Mouse (Mus musculus) T-helper 17 cell (primary cell): ENCODE data around the gene Ptdss2.

Source experiments
- in situ Hi-C, 2 experiments: fragments of 300-600 bp; cut with MboI, MseI; formaldehyde crosslinking; loops; 1 replicate in 1 of 2; 2 replicates in 1 of 2; pipeline ENCODE4 v1.15.1; 2025; ENCODE audit warnings: high pct_unique_total_duplicates in 2 of 2

Ptdss2 gene

DNA sequence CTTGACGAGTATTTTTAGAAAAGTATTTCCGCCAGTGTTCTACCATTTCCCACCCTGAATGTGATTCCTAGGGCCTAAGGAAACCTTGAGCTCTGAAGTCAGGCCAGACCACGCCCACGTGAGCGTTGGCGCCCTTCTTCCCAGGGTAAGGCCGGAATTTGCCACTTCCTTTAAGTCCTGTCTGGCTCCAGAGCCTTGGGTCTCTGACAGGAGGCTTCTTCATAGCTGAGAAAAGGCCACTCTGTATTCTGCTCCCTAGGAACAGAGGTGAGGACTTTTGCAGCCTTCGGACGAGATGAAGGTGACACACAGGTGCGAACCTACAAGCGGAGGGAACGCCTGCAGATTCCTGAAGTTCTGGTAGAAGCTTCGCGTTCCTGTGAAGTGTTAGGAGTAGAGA is at the start of gene Ptdss2:
Ptdss2 (plus strand) TSS at position 138 of the 400 bp plus-strand sequence.
- in situ Hi-C loops = no loop called here

DNA sequence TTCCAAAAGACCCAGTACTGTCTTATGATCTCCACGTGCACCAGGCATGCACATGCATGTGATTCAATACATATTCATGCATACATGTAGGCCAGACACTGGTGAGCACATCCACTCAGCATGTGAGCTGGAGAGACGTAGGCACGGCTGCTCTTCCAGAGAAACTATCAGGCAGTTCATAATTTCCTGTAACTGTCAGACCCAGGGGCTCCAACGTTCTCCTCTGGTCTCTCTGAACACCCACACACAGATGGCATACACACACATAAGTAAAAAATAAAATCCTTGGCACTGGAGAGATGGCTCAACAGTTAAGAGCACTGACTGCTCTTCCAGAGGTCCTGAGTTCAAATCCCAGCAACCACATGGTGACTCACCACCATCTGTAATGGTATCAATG is 48.4 kb upstream of the Ptdss2 start:
- in situ Hi-C loops = no loop called here

DNA sequence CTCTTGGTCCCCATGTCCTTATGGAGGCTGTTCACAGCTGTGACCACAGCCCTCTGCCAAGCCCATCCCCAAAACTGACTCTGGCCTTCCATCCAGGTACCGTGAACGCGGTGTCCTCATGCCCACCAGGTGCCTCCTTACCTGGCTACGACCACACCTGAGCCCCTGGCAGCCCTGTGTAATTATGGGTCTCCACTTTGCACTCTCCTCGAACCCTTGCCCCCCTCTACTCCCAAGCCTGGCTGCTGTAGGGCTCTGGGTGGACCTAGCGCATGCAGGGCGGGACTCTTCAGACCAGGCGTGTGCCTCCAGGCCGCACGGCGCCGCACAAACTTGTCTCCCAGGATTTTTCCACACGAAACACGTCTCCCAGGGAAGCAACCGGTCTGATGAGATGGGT is 44.3 kb upstream of the Ptdss2 start, which contains the start of gene Pkp3:
Pkp3 (plus strand) TSS at position 378 of the 400 bp plus-strand sequence.
- in situ Hi-C loops = loop anchor here in 1 of 2 experiments (25.0 kb wide), 1 partner anchor 1984 kb away; the partner anchor contains the start of genes Cd81 and Tssc4

DNA sequence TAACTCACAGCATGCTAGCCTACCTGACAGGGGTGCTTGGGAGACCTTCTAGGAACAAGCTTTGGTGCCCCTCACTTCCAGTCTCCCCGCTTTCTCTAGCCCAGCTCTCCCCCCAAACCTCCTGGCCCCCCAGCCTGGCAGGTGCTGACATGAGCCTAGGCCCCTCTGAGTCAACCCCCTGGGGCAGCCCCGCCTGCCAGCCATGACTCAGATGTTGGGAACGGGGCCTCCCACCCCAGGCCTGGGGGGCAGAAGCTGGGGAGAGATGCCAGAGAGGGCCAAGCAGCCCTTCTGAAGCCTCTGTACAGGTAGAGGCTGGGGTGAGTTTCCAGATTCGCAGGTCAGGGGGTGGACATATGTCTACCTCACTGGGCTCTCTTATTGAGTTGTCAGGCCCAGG is 43.3 kb upstream of the Ptdss2 start:
- in situ Hi-C loops = loop anchor here in 1 of 2 experiments (25.0 kb wide), 1 partner anchor 1983 kb away; the partner anchor contains the start of genes Cd81 and Tssc4

DNA sequence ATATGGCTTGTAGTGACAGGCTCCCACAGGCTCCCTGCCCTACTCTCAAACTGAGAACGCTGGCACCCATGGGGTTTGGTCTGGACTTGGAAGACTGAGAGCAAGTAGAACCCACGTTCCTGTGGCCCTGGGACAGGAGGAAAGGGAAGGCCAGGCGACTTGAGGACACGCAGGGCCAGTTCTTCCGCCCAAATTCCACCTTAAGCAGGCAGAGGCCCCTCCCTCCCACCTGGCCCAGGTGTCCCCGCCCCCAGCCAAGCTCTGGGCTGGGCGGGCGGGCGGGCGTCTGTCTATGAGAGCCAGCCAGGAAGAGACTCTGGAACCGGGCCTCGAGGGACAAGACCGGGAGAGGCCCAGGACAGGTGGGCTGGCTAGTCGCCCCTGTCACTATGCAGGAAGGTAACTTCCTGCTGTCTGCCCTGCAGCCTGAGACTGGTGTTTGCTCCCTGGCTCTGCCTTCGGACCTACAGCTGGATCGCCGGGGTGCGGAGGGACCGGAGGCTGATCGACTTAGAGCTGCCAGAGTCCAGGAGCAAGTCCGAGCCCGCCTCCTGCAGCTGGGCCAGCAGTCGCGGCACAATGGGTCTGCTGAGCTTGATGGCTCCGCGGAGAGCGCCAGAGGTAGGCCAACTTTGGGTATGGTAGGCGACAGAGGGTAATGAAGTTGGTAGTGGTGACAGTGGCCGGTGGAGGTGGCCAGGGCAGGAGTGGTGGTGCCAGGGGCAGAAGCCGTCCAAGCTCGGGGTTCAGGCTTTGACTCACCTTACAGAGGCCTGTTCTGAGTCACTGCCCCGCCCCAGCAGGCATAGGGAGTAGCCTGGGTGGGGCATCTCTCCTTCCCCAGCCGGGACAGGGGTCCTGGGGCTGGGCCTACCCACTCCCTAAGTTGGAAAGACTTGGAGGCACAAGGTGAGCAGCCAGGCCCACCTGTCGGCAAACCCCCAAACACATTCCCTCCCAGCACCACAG is 42.4 kb upstream of the Ptdss2 start:
- in situ Hi-C loops = loop anchor here in 1 of 2 experiments (25.0 kb wide), 1 partner anchor 1983 kb away; the partner anchor contains the start of genes Cd81 and Tssc4

DNA sequence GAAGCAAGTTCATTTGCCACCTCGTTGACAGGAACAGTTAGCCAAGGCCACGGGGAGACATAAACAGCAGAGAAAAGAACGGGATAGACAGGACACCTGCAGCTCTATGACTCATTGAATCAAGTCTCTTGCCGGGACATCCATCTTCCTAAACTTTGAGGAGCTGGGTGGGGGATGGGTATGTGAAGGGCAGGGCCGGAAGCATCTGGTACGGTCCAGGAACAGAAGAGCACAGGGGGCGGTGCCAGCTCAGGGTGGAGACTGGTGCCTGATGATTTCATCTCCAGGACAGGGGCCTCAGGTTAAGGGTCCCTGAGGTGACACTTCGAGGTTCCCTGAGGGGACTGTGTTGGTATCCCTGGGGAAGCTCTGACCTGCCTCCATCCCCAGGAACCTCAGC is 34.3 kb upstream of the Ptdss2 start:
- in situ Hi-C loops = loop anchor here in 1 of 2 experiments (25.0 kb wide), 1 partner anchor 1974 kb away; the partner anchor contains the start of genes Cd81 and Tssc4

DNA sequence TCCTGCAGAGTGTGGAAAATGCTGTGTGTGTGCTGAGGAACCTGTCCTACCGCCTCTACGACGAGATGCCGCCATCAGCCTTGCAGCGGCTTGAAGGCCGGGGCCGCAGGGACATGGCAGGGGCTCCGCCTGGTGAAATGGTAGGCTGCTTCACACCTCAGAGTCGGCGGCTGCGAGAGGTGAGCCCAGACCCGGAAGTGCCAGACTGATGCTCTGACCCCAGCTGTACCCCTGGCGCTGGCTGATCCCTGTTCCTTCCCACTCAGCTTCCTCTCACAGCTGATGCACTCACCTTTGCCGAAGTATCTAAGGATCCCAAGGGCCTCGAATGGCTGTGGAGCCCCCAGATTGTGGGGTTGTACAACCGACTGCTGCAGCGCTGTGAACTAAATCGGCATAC is 33.7 kb upstream of the Ptdss2 start:
- in situ Hi-C loops = loop anchor here in 1 of 2 experiments (25.0 kb wide), 1 partner anchor 1974 kb away; the partner anchor contains the start of genes Cd81 and Tssc4

DNA sequence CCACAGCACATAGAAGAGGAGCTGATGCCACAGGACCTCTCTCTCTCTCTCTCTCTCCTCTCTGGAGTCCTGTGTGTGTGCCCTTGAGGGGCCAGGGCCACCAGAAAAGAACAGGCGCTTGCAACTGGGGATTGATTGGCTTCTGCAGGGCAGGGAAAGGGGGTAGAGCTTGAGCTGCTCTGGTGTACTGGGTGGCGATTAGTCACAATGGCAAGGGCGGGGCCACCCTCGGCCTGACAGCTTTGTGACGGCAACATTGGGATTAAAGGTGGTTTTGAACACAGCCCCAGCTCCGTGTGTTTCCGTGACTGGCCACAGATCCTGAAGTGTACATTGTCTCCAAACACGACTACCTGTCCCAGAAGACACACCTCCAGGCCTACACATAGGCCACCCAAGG is 32.0 kb upstream of the Ptdss2 start:
- in situ Hi-C loops = loop anchor here (5.0 to 25.0 kb wide), 2 partner anchors 87 to 1972 kb away; partner anchors contain the start of genes Cd81 (in 1 of the 2) and Tssc4 (in 1 of the 2)

DNA sequence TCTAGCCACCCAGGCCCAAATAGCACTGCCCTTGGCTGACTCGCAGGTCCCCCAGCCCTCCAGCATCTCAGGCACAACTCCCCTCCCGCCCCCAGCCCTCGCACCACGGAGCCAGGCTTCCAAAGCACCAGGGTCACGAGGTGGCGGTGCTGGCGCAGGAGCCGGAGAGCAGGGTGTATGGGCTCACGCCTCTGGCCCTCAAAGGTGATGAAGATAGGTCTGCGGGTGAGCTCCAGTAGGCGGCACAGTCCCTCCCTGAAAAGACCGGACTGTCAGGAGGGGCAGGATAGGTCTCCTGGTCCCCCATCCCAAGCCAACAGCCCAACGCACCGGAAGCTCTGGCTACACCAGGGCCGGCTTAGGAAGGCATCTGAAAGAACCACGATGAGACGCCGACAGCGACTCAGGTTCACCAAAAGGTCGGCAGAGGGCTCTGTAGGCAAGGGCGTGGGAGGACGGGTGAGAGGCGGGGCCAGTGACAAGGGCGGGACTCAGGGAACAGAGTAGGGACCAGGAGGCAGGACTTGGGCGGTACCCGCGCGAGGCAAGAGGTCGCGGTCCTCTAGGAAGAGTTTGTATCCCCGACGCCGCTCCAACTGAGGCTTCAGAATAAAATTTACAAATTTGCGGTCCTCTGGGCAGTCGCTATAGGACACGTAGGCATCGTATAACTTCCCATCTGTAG is 30.0 kb upstream of the Ptdss2 start:
- in situ Hi-C loops = loop anchor here (5.0 to 25.0 kb wide), 2 partner anchors 85 to 1970 kb away; partner anchors contain the start of genes Cd81 (in 1 of the 2) and Tssc4 (in 1 of the 2)

DNA sequence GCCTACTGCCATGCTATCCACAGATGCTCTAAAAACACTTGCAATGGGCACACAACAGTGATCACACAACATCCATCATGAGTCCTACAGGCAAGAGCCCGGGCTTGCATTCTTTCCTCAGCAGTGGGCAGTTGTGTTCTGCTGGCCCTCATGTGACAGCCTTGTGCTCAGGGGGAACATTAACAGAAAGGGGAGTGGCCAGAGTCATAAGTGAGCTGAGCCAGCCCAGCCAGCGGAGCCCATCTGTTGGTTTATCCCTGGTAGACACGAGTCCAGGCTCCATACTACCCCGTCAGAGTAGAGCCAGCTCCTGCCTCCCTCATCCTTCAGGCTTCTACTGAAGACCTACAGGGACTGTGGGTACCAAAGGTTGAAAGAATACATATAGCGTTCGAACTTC is 28.2 kb upstream of the Ptdss2 start:
- in situ Hi-C loops = loop anchor here (5.0 to 25.0 kb wide), 2 partner anchors 83 to 1968 kb away; partner anchors contain the start of genes Cd81 (in 1 of the 2) and Tssc4 (in 1 of the 2)

DNA sequence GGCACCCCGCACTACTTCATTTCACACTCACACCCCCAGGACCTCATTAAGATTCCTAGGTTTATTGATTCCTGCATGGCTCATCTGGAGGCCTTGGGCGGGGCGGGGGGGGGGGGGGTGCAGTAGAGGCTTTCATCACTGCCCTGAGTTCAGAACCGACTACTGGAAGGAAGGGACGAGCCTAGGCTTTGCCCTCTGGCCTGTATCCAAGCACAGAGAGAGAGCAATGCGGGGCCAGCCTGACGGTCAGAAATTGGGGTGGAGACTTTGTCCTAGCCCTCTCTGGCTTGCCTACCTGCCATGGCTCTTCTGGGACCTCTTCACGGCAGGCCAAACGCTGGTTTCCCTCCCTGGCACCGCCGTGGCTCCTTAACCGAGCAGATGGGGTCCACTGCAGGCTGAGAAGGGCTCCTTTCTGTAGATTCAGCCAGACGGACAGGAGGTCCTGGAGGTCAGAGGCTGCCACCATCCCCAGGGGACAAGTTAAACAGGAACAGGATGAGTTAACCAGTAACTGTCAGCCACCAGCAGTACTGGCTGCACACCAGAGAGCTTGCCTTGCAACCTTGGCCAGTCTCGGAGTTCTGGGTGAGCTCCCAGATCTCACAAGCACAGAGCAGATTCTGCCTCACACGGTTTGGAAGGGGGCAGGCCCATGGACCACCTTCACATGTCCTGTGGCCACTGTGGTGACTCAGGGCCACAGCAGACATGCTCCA is 27.5 kb upstream of the Ptdss2 start:
- in situ Hi-C loops = loop anchor here (5.0 to 25.0 kb wide), 3 partner anchors 78 to 1968 kb away; partner anchors contain the start of genes Cd81 (in 1 of the 2), Rnh1 (in 1 of the 2) and Tssc4 (in 1 of the 2)

DNA sequence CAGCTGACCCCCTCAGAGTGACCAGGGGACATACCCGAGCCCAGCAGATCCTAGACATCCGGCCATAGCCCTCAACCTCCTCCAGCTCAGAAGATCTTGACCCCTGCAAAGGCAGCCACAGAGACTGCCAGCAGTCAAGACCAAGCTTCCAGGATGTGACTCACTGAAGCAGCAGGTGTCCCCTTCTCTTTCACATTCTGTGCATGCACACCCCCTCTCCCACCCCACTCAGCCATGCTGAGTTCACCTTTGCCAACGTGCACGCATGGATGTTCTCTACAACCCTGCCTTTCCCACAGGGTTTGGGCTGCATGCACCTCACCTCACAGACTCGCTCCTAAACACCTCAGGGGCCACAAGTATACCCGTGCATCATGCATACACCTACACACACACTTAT is 26.2 kb upstream of the Ptdss2 start:
- in situ Hi-C loops = loop anchor here in 1 of 2 experiments (5.0 to 25.0 kb wide), 2 partner anchors 76 to 1966 kb away; partner anchors contain the start of genes Cd81, Rnh1 and Tssc4

DNA sequence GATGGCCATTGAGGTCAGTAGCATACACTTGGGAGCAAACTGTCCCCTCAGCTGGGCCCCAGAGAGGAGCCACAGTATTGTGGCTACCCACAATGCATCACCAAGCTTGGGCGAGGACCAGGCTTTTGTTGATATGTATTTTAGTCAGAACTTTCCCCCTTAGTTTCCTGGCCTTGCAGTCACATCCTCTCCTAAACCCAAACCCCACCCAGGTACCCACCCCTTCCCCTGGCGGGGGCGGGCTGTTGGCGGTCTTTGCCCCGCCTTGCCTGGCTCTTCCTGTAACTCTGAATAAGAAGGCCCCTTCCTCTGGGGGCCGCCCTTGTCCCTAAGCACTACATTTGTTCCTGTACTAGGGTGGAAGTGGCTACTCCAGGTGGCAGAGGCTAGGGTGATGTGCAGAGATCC is 25.5 kb upstream of the Ptdss2 start:
- in situ Hi-C loops = loop anchor here in 1 of 2 experiments (5.0 to 25.0 kb wide), 2 partner anchors 76 to 1966 kb away; partner anchors contain the start of genes Cd81, Rnh1 and Tssc4

DNA sequence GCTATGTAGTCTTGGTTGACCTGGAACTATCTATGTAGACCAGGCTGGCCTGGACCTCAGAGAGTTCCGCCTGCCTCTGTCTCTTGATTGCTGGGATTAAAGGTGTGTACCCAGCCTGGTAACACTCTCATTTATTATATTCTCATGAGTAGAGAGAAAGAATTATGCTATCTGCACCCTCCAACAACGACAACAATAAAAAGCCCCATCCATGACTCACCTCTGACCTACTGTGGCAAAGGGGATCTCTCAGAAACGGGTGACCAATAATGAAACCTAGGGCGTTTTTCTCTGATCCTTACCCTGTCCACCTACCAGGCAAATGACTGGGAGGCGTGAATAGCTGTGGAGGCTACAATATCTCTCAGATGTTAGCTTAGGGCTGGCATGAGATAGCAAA is 25.0 kb upstream of the Ptdss2 start:
- in situ Hi-C loops = loop anchor here in 1 of 2 experiments (5.0 to 25.0 kb wide), 2 partner anchors 75 to 1965 kb away; partner anchors contain the start of genes Cd81, Rnh1 and Tssc4

DNA sequence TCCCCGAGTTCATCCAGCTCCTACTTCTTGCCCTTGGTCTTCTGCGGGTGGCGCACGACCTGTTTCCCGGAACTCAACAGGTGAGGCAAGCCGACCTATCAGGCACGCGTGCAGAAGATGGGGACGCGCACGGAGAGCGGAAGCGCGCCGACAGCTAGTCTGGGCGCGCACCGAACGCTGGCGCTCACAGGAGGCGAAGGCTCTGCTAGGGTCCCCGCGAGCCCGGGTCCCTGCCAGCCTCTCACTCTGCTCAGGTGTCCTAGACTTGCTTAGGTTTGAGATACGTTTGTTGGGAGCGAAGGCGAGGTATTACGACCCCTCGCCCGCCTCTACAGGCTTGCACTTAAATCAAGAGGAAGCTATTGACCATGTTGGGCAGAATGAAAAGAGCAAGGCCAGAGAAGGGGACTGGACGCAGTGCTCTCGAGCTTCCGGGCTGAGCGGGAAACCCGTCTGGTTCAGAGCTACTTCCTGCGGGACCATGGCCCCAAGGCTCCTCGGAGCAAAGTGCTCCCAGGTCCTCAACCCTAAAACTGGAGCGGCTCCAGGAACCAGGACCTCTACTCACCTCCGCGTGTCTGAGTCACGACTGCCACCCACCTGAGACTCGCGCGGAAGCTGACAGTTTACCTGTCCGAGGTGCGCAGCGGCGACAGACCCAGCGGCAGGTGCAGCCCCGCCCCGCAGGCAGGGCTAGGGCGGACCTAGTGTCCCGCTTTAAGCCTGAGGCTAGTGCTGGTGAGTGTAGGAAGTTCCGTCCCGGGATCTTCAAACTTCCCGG is 22.1 kb upstream of the Ptdss2 start, which contains the start of gene Sigirr:
Sigirr (minus strand) TSS at position 662 of the 781 bp plus-strand sequence.
- in situ Hi-C loops = loop anchor here in 1 of 2 experiments (5.0 to 25.0 kb wide), 2 partner anchors 72 to 1962 kb away; partner anchors contain the start of genes Cd81, Rnh1 and Tssc4

DNA sequence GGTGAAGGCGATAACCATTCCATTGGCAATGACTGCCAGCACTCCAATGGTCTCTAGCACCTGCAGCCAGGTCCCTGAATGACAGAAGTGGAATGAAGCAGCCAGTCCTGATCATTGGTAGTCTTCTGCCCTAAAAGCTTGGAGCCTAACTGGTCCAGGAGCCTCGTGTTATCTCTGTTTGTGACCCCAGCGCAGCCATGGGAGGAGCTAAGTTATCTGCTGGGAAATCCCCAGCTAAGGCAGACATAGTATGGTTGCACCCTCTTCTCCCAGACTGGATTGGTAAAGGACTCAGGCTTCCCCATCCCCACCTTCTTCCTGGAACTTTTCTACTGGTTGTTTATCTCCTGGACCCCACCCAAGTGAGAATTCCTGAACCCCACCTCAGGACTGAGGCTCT is 19.0 kb upstream of the Ptdss2 start:
- in situ Hi-C loops = no loop called here

DNA sequence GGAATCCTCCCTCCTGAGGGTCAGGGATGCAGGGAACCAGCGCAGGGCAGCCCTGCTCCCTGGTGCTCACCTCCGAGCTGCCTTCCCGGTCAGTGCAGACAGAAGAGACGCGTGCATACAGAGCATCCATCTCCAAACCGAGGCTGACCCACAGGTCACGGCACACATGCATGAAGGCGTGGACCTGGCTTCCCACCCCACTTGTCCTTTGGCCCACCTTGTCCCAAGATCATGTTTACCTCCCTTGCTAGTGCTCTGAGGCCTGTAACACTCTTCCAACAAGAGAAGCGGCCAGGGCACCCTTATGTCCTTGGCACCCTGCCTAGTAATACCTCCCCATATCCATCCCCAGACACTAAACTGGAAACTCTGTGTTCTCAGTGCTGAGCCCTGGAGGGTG is 6.3 kb upstream of the Ptdss2 start:
- in situ Hi-C loops = loop anchor here in 1 of 2 experiments (10.0 kb wide), 1 partner anchor 481 kb away; no protein-coding TSS in a partner anchor

DNA sequence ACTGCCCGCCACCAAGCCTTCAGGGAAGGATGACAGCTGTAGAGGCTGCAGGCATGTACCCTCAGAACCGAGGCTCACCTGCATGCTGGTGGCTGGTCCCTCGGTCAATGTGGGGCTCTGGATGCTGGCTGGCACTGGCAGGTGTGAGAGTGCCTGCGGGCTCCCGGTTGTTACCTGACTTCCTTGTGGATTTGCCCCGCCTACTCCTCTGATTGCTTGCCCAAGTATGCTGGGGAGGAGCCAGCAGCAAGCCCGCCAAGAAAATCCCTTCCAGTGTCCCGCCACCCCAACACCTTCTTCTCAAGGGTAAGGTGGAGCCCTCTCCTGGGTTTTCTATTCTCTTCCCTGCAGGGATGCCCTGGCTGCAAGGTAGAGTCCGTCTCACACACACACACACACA is 4.5 kb upstream of the Ptdss2 start, which contains the start of gene Ano9:
Ano9 (minus strand) TSS at position 171 of the 400 bp plus-strand sequence.
- in situ Hi-C loops = loop anchor here in 1 of 2 experiments (10.0 kb wide), 1 partner anchor 483 kb away; no protein-coding TSS in a partner anchor

DNA sequence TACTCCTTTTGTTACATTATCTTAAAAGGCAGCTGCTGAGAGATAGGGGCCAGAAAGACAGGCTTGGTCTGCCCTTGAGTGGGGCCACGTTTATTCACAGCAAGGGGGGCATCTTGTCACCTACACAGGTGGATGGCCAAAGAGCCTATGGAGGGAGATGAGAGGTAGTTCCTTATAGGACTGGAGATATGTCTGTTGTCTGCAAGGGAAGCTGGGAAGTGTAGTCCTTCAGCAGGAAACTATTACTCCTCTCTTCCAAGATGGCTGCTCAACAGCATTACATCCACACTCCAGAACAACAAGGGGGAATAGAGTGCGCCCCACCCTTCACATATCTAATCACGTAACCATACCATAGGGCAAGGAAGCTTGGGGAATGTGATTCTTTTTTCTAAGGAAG is 2.7 kb upstream of the Ptdss2 start:
- in situ Hi-C loops = loop anchor here in 1 of 2 experiments (10.0 kb wide), 1 partner anchor 485 kb away; no protein-coding TSS in a partner anchor
